Mouse (Mus musculus): Measurements from ENCODE around the gene Upf3a. TPM values are rescaled to one million over a fixed set of nuclear protein-coding genes. Genes with fewer than 3 reads are reported as not detected.

Gene Upf3a
- total RNA-seq (2012; rRNA removed): 25.0 and 26.6 TPM in 2 replicates
- 16.4 and 18.1 TPM in 2 replicates for total RNA-seq (2014; rRNA removed)
- 40.5 and 50.6 TPM in 2 replicates for polyA plus RNA-seq (2012; ENCODE audit: insufficient read length, low read depth)

DNA sequence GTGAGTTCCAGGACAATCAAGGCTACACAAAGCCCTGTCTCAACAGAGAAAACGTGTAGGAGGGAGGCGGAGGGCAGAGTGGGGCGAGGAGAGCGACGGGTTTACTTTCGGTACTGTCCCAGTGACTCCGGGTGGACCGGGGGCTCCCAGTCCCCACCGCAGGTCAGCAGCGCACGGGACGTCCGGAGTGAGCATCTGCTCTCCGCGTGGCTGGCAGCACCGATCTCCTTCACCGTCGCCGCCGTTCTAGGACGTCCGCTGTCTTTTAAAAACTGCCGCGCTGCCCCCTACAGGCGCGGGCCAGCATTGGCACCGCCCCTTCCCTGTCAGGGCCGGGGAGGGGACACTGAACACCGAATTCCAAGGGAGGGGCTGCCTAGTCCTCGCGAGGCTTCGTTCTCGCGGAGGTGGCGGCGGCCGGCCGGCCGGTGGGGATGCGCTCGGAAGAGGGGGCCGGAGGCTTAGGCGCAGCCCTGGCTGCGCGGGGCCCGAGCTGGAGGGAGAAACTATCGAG is at the start of gene Upf3a:
Gene Upf3a, plus strand, starts transcription at position 366 of the 514 bp plus-strand sequence.
- in situ Hi-C loops (cut with MboI; ENCODE audit: low pct_ligation_motif_present, low pct_unique_long_range_greater_than_20kb, low sequenced_read_pairs): loop anchor here (10.0 kb wide), 1 partner anchor 99 kb away; no protein-coding TSS in a partner anchor

DNA sequence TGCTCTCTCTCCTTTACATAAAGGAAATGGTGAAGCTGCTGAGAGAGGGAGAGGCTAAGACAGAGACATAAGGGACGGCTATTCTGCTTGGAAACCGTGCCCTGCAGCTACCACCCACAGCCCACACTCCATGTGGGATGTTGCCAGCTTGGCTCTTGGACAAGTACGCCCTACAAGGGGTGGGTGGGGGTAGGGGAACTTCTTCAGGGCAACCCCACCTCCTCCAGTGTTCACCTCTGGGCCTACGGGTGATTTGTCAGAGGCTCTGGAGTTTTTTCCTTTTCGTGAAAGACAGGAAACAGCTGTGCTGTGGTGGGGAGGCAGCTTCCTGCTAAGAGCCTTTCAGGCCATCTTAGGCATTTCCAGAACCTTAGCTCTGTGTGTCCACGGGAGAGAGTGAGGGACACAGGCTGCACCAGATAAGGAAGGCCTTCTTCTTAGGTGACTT is 45.1 kb upstream of the Upf3a start:
- H3K27ac ChIP-seq (ENCODE audit: insufficient read depth, low read depth): no peak overlapping the region
- dilution Hi-C loops (cut with MboI; ENCODE audit: extremely low pct_ligation_motif_present, extremely low pct_unique_long_range_greater_than_20kb, low sequenced_read_pairs): no loop called here
- DNase-seq (ENCODE audit: extremely low read depth): no peak

More for the DNA sequence above, at the start of gene Upf3a:
- peak within 1 kb of the TSS; percentile 58 for H3K4me2 ChIP-seq (ENCODE audit: insufficient read depth, low read depth, poor library complexity, severe bottlenecking)
- H3K27ac ChIP-seq (ENCODE audit: insufficient read depth, low read depth): peak within 1 kb of the TSS; percentile 77
- no peaks in the 10 kb centered on the region; the same call in 1 of the 2 replicates for H3K79me2 ChIP-seq (replicated peaks; ENCODE audit: control insufficient read depth, extremely low read depth, insufficient read depth, poor library complexity, severe bottlenecking)
- DNase-seq (ENCODE audit: extremely low read depth): peak; percentile 93
- H3K9ac ChIP-seq (ENCODE audit: insufficient read depth, low read depth): peak within 1 kb of the TSS; percentile 84
- no peaks in the 10 kb centered on the region for H3K9me3 ChIP-seq (replicated peaks; ENCODE audit: low read length)
- TF ChIP-seq POLR2AphosphoS2 (IDR thresholded peaks at IDR 0.05; ENCODE audit: low read depth, low read length): peak; percentile 92; the same call in 1 of the 2 replicates
- peak; percentile 69; the same call in 1 of the 2 replicates for TF ChIP-seq UBTF (IDR thresholded peaks at IDR 0.05; ENCODE audit: low read depth, low read length)
- TF ChIP-seq KAT2A (IDR thresholded peaks at IDR 0.05; ENCODE audit: insufficient replicate concordance, low read length): no peak
- TF ChIP-seq E2F4 (IDR thresholded peaks at IDR 0.05; ENCODE audit: insufficient replicate concordance, low read depth, low read length): no peak
- peak; percentile 98 for TF ChIP-seq ZMIZ1 (IDR thresholded peaks at IDR 0.05; ENCODE audit: low read depth, low read length)
- TF ChIP-seq SMC3 (IDR thresholded peaks at IDR 0.05; ENCODE audit: low read depth, low read length): peak; percentile 16
- no peak for TF ChIP-seq JUND (conservative IDR thresholded peaks at IDR 0.05; ENCODE audit: low read depth, low read length)
- TF ChIP-seq ZKSCAN1 (IDR thresholded peaks at IDR 0.05; ENCODE audit: borderline replicate concordance, low read depth, low read length): no peak
- TF ChIP-seq MEF2A (IDR thresholded peaks at IDR 0.05; ENCODE audit: borderline replicate concordance, low read depth, low read length): peak; percentile 81
- peak; percentile 73 for TF ChIP-seq HCFC1 (IDR thresholded peaks at IDR 0.05; ENCODE audit: low read depth, low read length)
- peak; percentile 40; the same call in 1 of the 2 replicates for TF ChIP-seq RCOR1 (conservative IDR thresholded peaks at IDR 0.05; ENCODE audit: low read depth, low read length)
- peak; percentile 92 for TF ChIP-seq SIN3A (IDR thresholded peaks at IDR 0.05; ENCODE audit: low read length)
- TF ChIP-seq MYC (IDR thresholded peaks at IDR 0.05; ENCODE audit: low read depth, low read length): peak; percentile 91
- TF ChIP-seq MAX (IDR thresholded peaks at IDR 0.05; ENCODE audit: low read length): peak; percentile 95
- peak; percentile 97 for TF ChIP-seq TBP (conservative IDR thresholded peaks at IDR 0.05; ENCODE audit: low read depth, low read length)
- TF ChIP-seq MAZ (IDR thresholded peaks at IDR 0.05; ENCODE audit: low read depth, low read length): peak; percentile 93
- TF ChIP-seq ETS1 (conservative IDR thresholded peaks at IDR 0.05; ENCODE audit: low read depth, low read length): peak; percentile 61
- TF ChIP-seq POLR2A (IDR thresholded peaks at IDR 0.05; ENCODE audit: low read depth, low read length): peak; percentile 98
- TF ChIP-seq ELF1 (IDR thresholded peaks at IDR 0.05; ENCODE audit: low read depth, low read length): peak; percentile 66
- peak in 1 of 2 experiments; percentile 81; a peak in 2 of 4 replicates for TF ChIP-seq CTCF (conservative IDR thresholded peaks at IDR 0.05 in 1 of 2, IDR thresholded peaks at IDR 0.05 in 1 of 2; ENCODE audit: low read depth in 2 of 2, low read length in 2 of 2)
- TF ChIP-seq TCF12 (IDR thresholded peaks at IDR 0.05; ENCODE audit: low read depth, low read length): peak; percentile 95
- peak; percentile 50; the same call in 1 of the 2 replicates for TF ChIP-seq IRF4 (IDR thresholded peaks at IDR 0.05; ENCODE audit: low read depth, low read length)
- TF ChIP-seq MAFK (IDR thresholded peaks at IDR 0.05; ENCODE audit: insufficient replicate concordance, low read length): no peak
- TF ChIP-seq MXI1 (IDR thresholded peaks at IDR 0.05; ENCODE audit: low read depth, low read length): peak; percentile 96
- TF ChIP-seq NELFE (IDR thresholded peaks at IDR 0.05; ENCODE audit: low read depth, low read length): peak; percentile 98
- TF ChIP-seq NRF1 (IDR thresholded peaks at IDR 0.05; ENCODE audit: low read depth, low read length): peak; percentile 57
- TF ChIP-seq BHLHE40 (IDR thresholded peaks at IDR 0.05; ENCODE audit: low read depth, low read length): peak; percentile 93
- no peak; the same call in none of the 2 replicates for TF ChIP-seq RAD21 (IDR thresholded peaks at IDR 0.05; ENCODE audit: low read depth, low read length)
- H3K4me3 ChIP-seq (replicated peaks in 1 of 3; ENCODE audit: low read depth in 2 of 3, low read length in 2 of 3, poor library complexity in 1 of 3): peak within 1 kb of the TSS; percentile 72 to 75 (median 73)
- peaks cover 22 to 47% of the 10 kb centered on the region in 2 experiments for H3K36me3 ChIP-seq (replicated peaks in 1 of 2; ENCODE audit: control insufficient read depth in 1 of 2, insufficient read depth in 1 of 2, low read length in 1 of 2)
- H3K4me1 ChIP-seq (ENCODE audit: control insufficient read depth in 1 of 2, insufficient read depth in 2 of 2): peaks cover 5 to 42% of the 10 kb centered on the region in 2 experiments; a peak in 3 of 4 replicates
- no peaks in the 10 kb centered on the region for H3K27me3 ChIP-seq (replicated peaks)
- dilution Hi-C loops (cut with MboI; ENCODE audit: extremely low pct_ligation_motif_present, extremely low pct_unique_long_range_greater_than_20kb, low sequenced_read_pairs): no loop called here

More for the DNA sequence above, 45.1 kb upstream of the Upf3a start:
- H3K4me2 ChIP-seq (ENCODE audit: insufficient read depth, low read depth, poor library complexity, severe bottlenecking): no peak overlapping the region
- no peak overlapping the region for H3K9ac ChIP-seq (ENCODE audit: insufficient read depth, low read depth)
- no peaks in the 10 kb centered on the region for H3K36me3 ChIP-seq (replicated peaks in 1 of 2; ENCODE audit: control insufficient read depth in 1 of 2, insufficient read depth in 1 of 2, low read length in 1 of 2)
- H3K9me3 ChIP-seq (replicated peaks; ENCODE audit: low read length): no peaks in the 10 kb centered on the region
- in situ Hi-C loops (cut with MboI; ENCODE audit: low pct_ligation_motif_present, low pct_unique_long_range_greater_than_20kb, low sequenced_read_pairs): loop anchor here (10.0 kb wide), 3 partner anchors 66 to 326 kb away; partner anchors contain the start of gene Rasa3
- H3K27me3 ChIP-seq (replicated peaks): no peaks in the 10 kb centered on the region
- H3K4me1 ChIP-seq (ENCODE audit: control insufficient read depth in 1 of 2, insufficient read depth in 2 of 2): peaks cover 0 to 9% of the 10 kb centered on the region in 2 experiments; a peak in 2 of 4 replicates
- H3K79me2 ChIP-seq (replicated peaks; ENCODE audit: control insufficient read depth, extremely low read depth, insufficient read depth, poor library complexity, severe bottlenecking): no peaks in the 10 kb centered on the region
- H3K4me3 ChIP-seq (replicated peaks in 1 of 3; ENCODE audit: low read depth in 2 of 3, low read length in 2 of 3, poor library complexity in 1 of 3): no peak overlapping the region
- TF ChIP-seq ETS1 (conservative IDR thresholded peaks at IDR 0.05; ENCODE audit: low read depth, low read length) (peak; percentile 12; the same call in 1 of the 2 replicates), MAZ (IDR thresholded peaks at IDR 0.05; ENCODE audit: low read depth, low read length) (no peak)
